Mouse (Mus musculus) forebrain, postnatal 0 days (tissue): ENCODE results near the gene Plac8. TPM values are rescaled to one million over a fixed set of nuclear protein-coding genes. Genes with fewer than 3 reads are reported as not detected.

Experiments used
- ATAC-seq: fragments of 200-750 bp; cut with Nextera tagmentation; 2 replicates; pipeline ENCODE4 v1.8.0; 2017; ENCODE audit warnings: mild to moderate bottlenecking, moderate library complexity
- DNase-seq: peaks from one replicate; pipeline ENCODE4 v3.0.0-alpha.2; 2015
- H3K27ac ChIP-seq: fragments of 300-500 bp; sonication (generic); 2 replicates; pipeline ENCODE4 v1.5.1; 2014; ENCODE audit warnings: low read depth, mild to moderate bottlenecking, antibody characterized with exemption, low read length, moderate library complexity, mixed read lengths
- H3K27me3 ChIP-seq: fragments of 300-500 bp; sonication (generic); 2 replicates; pipeline ENCODE4 v1.6.1; 2014; ENCODE audit warnings: mild to moderate bottlenecking, low read length, mixed read lengths; ENCODE audit not compliant: insufficient read depth
- H3K36me3 ChIP-seq: fragments of 300-500 bp; sonication (generic); 2 replicates; pipeline ENCODE4 v1.6.1; 2014; ENCODE audit warnings: mild to moderate bottlenecking, moderate library complexity; ENCODE audit not compliant: insufficient read depth
- H3K4me1 ChIP-seq: fragments of 300-500 bp; sonication (generic); 2 replicates; pipeline ENCODE4 v1.6.1; 2014; ENCODE audit warnings: antibody characterized with exemption; ENCODE audit not compliant: insufficient read depth
- H3K4me2 ChIP-seq: fragments of 300-500 bp; sonication (generic); 2 replicates; pipeline ENCODE4 v1.6.1; 2014; ENCODE audit warnings: low read depth, mild to moderate bottlenecking, moderate library complexity
- H3K4me3 ChIP-seq: fragments of 300-500 bp; sonication (generic); 2 replicates; pipeline ENCODE4 v1.5.1; 2014; ENCODE audit warnings: low read depth, low read length, mixed read lengths
- H3K9ac ChIP-seq: fragments of 300-500 bp; sonication (generic); 2 replicates; pipeline ENCODE4 v1.6.1; 2014; ENCODE audit warnings: mild to moderate bottlenecking
- H3K9me3 ChIP-seq: fragments of 300-500 bp; sonication (generic); 2 replicates; pipeline ENCODE4 v1.6.1; 2016; ENCODE audit warnings: low read length
- CTCF ChIP-seq: sonication (generic); IDR thresholded peaks from 2 replicates; pipeline ENCODE4 v1.5.1; 2016; ENCODE audit warnings: antibody characterized with exemption, control low read depth, low read depth
- WGBS: fragments of 180-500 bp; shearing (Covaris S2); extraction: QIAGEN DNeasy Blood & Tissue Kit; methylation state at CpG from one replicate; pipeline ENCODE4 v1.1.7; 2014; 5-methylcytosine and 5-hydroxymethylcytosine counted together
- polyA plus RNA-seq: library from polyadenylated mRNA; unstranded; fragments of >200 nt; fragmentation: Nextera tagmentation; extraction: Ambion mirVana; gene quantifications from 2 replicates; pipeline ENCODE4 v1.2.1, GENCODE M21; 2015
- total RNA-seq: library from RNA; depleted of rRNA; stranded (reverse); fragments of >200 nt; gene quantifications from 2 replicates; pipeline ENCODE4 v1.2.3, GENCODE M21; 2014

Gene Plac8
- total and polyA plus RNA-seq, 2 experiments from 2014 or later: 1.5 to 3.5 TPM

GRCm38 (mm10) chr5:100568802-100569201, 3.2 kb downstream of the Plac8 start:
- no peak overlapping the region for H3K4me3 ChIP-seq
- ATAC-seq: no peak
- no peak for TF ChIP-seq CTCF
- H3K4me1 ChIP-seq: no peaks in the 10 kb centered on the region
- no peak overlapping the region for H3K27ac ChIP-seq
- H3K4me2 ChIP-seq: no peak overlapping the region
- no peaks in the 10 kb centered on the region for H3K9me3 ChIP-seq
- no peaks in the 10 kb centered on the region for H3K36me3 ChIP-seq
- 91% methylated on average over 3 of the region's 3 CpGs for WGBS
- DNase-seq: no peak
- H3K9ac ChIP-seq: no peak overlapping the region
- H3K27me3 ChIP-seq: no peaks in the 10 kb centered on the region

- ATAC-seq: no peak
- Histone ChIP-seq H3K27ac (no peak overlapping the region), H3K9me3 (no peaks in the 10 kb centered on the region), H3K4me3 (no peak overlapping the region), H3K4me2 (no peak overlapping the region), H3K9ac (no peak overlapping the region), H3K27me3 (no peaks in the 10 kb centered on the region), H3K4me1 (no peaks in the 10 kb centered on the region), H3K36me3 (no peaks in the 10 kb centered on the region)
- TF ChIP-seq CTCF: no peak
- 90% methylated on average over 8 of the region's 8 CpGs for WGBS
- no peak for DNase-seq
Measured at GRCm38 (mm10) chr5:100568177-100568576, 3.9 kb downstream of the Plac8 start.

- Histone ChIP-seq H3K27me3 (no peaks in the 10 kb centered on the region), H3K9ac (no peak overlapping the region), H3K36me3 (no peaks in the 10 kb centered on the region), H3K4me1 (no peaks in the 10 kb centered on the region), H3K9me3 (no peaks in the 10 kb centered on the region), H3K27ac (no peak overlapping the region), H3K4me2 (no peak overlapping the region), H3K4me3 (no peak overlapping the region)
- WGBS: 87% methylated on average over 13 of the region's 13 CpGs
- DNase-seq: no peak
- no peak for ATAC-seq
- no peak for TF ChIP-seq CTCF
Measured at GRCm38 (mm10) chr5:100567258-100568032, 4.6 kb downstream of the Plac8 start.

GRCm38 (mm10) chr5:100566798-100567197, 5.2 kb downstream of the Plac8 start:
- no peak for TF ChIP-seq CTCF
- 84% methylated on average over 2 of the region's 2 CpGs for WGBS
- H3K9me3 ChIP-seq: no peaks in the 10 kb centered on the region

GRCm38 (mm10) chr5:100562702-100563101, 9.3 kb downstream of the Plac8 start:
- Histone ChIP-seq H3K4me1 (no peaks in the 10 kb centered on the region), H3K9ac (no peak overlapping the region), H3K27me3 (no peaks in the 10 kb centered on the region), H3K4me2 (no peak overlapping the region), H3K36me3 (no peaks in the 10 kb centered on the region), H3K27ac (no peak overlapping the region), H3K9me3 (no peaks in the 10 kb centered on the region), H3K4me3 (no peak overlapping the region)
- DNase-seq (no peak), ATAC-seq (no peak)
- TF ChIP-seq CTCF: no peak
- 90% methylated on average over 9 of the region's 9 CpGs for WGBS

More at GRCm38 (mm10) chr5:100566798-100567197, 5.2 kb downstream of the Plac8 start:
- H3K36me3 ChIP-seq: no peaks in the 10 kb centered on the region
- ATAC-seq (no peak), DNase-seq (no peak)
- no peak overlapping the region for H3K4me2 ChIP-seq
- no peaks in the 10 kb centered on the region for H3K4me1 ChIP-seq
- no peak overlapping the region for H3K9ac ChIP-seq
- no peak overlapping the region for H3K27ac ChIP-seq
- no peaks in the 10 kb centered on the region for H3K27me3 ChIP-seq
- no peak overlapping the region for H3K4me3 ChIP-seq

GRCm38 (mm10) chr5:100559357-100559756, 12.7 kb downstream of the Plac8 start:
- H3K9me3 ChIP-seq: no peaks in the 10 kb centered on the region
- ATAC-seq (no peak), DNase-seq (no peak)
- H3K27me3 ChIP-seq: no peaks in the 10 kb centered on the region
- H3K27ac ChIP-seq: no peak overlapping the region
- WGBS: 94% methylated on average over 7 of the region's 7 CpGs
- H3K36me3 ChIP-seq: no peaks in the 10 kb centered on the region
- TF ChIP-seq CTCF: no peak
- H3K4me1 ChIP-seq: no peaks in the 10 kb centered on the region
- H3K4me2 ChIP-seq: no peak overlapping the region
- no peak overlapping the region for H3K4me3 ChIP-seq
- H3K9ac ChIP-seq: no peak overlapping the region

GRCm38 (mm10) chr5:100558783-100559182, 13.3 kb downstream of the Plac8 start:
- ATAC-seq (no peak), DNase-seq (no peak)
- H3K4me1 ChIP-seq: no peaks in the 10 kb centered on the region
- no peak overlapping the region for H3K4me2 ChIP-seq
- H3K27ac ChIP-seq: no peak overlapping the region
- WGBS: 86% methylated on average over 3 of the region's 3 CpGs
- H3K36me3 ChIP-seq: no peaks in the 10 kb centered on the region
- H3K9me3 ChIP-seq: no peaks in the 10 kb centered on the region
- H3K4me3 ChIP-seq: no peak overlapping the region
- no peak for TF ChIP-seq CTCF
- no peaks in the 10 kb centered on the region for H3K27me3 ChIP-seq
- H3K9ac ChIP-seq: no peak overlapping the region
